Comparison of ENCODE assay signal across 8 mouse cellular contexts in the genomic region with DNA sequence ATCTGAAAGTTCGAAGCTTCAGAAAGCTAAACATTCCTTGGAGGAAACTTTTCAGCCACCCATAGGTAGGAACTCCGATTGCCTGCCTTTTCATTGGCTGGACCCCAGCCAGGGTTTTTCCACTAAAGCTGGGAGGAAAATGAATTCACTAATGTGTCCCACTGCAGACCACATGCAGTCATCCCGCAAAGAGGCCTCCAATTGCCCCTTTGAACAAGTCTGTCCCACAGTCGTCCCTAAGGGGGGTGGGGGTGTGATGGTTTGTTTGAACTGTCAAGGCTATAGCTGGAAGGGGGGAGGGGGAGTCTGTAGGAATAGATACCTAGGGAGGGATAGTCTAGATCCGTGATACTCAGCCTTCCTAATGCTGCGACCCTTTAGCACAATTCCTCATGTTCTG. TPM values are rescaled to one million over a fixed set of nuclear protein-coding genes. Genes with fewer than 3 reads are reported as not detected.
DNase-seq lines count a peak whose midpoint lies in the region; ATAC-seq and TF ChIP-seq lines count a peak whose summit lies in the region.

No protein-coding gene starts in this region.

- H3K79me2 ChIP-seq in liver, adult 2 months (ENCODE audit: control insufficient read depth, insufficient read depth, low read length) = peaks cover 2% of the 10 kb centered on the region; the same call in 1 of the 2 replicates

- H3K27me3 ChIP-seq in embryonic facial prominence, embryonic 11.5 days (ENCODE audit: control insufficient read depth, insufficient read depth, low read length) = no peaks in the 10 kb centered on the region
- peaks cover 17% of the 10 kb centered on the region for H3K27me3 ChIP-seq in hindbrain, embryonic 13.5 days
- no peaks in the 10 kb centered on the region for H3K27me3 ChIP-seq in liver, adult 2 months (ENCODE audit: control insufficient read depth, insufficient read depth, low read length)

- no peak for TF ChIP-seq POLR2A in liver, adult 2 months (IDR thresholded peaks at IDR 0.05; ENCODE audit: extremely low read depth, insufficient read depth, low read length)

- H3K9ac ChIP-seq in embryonic facial prominence, embryonic 11.5 days (replicated peaks; ENCODE audit: low read length) = no peak overlapping the region
- H3K9ac ChIP-seq in hindbrain, embryonic 13.5 days = no peak overlapping the region
- 0 out of 2 replicates have a peak overlapping the region, but pooled peaks have one; percentile 43 for H3K9ac ChIP-seq in liver, adult 2 months (ENCODE audit: low read depth, low read length)

- WGBS in embryonic facial prominence, embryonic 11.5 days = 25% methylated on average over 6 of the region's 6 CpGs
- 26% methylated on average over 6 of the region's 6 CpGs for WGBS in hindbrain, embryonic 13.5 days
- WGBS in liver, adult 2 months = 4% methylated on average over 6 of the region's 6 CpGs

- no peak overlapping the region for H3K4me3 ChIP-seq in embryonic facial prominence, embryonic 11.5 days (ENCODE audit: low read depth, low read length)
- H3K4me3 ChIP-seq in hindbrain, embryonic 13.5 days = no peak overlapping the region
- H3K4me3 ChIP-seq in liver, adult 2 months (ENCODE audit: insufficient read depth, low read depth, low read length) = peak overlapping the region; percentile 38; the same call in 1 of the 2 replicates

- H3K36me3 ChIP-seq in embryonic facial prominence, embryonic 11.5 days (replicated peaks; ENCODE audit: control insufficient read depth, insufficient read depth, low read depth, low read length) = no peaks in the 10 kb centered on the region
- no peaks in the 10 kb centered on the region for H3K36me3 ChIP-seq in hindbrain, embryonic 13.5 days
- no peaks in the 10 kb centered on the region for H3K36me3 ChIP-seq in liver, adult 2 months (ENCODE audit: control insufficient read depth, insufficient read depth, low read length)

- H3K4me1 ChIP-seq in embryonic facial prominence, embryonic 11.5 days (ENCODE audit: control insufficient read depth, insufficient read depth, low read length) = no peaks in the 10 kb centered on the region
- 0 out of 2 replicates have a peak, but pooled peaks cover 4% of the 10 kb centered on the region for H3K4me1 ChIP-seq in hindbrain, embryonic 13.5 days (replicated peaks)
- no peaks in the 10 kb centered on the region; the same call in 1 of the 2 replicates for H3K4me1 ChIP-seq in liver, adult 2 months (ENCODE audit: control insufficient read depth, insufficient read depth, low read length)

- no peak overlapping the region for H3K4me2 ChIP-seq in embryonic facial prominence, embryonic 11.5 days (ENCODE audit: low read depth, low read length)
- H3K4me2 ChIP-seq in hindbrain, embryonic 13.5 days = peak overlapping the region; percentile 51; the same call in 1 of the 2 replicates

- DNase-seq in adrenal gland, adult (ENCODE audit: inconsistent age in 2 of 2, low spot score in 1 of 2) = peak; percentile 60 to 81
- DNase-seq in adrenal gland, postnatal 4 days (ENCODE audit: low spot score in 2 of 2) = no peak
- peak; percentile 4 for DNase-seq in 3134 (ENCODE audit: extremely low read depth, insufficient read length, low spot score)
- no peak for DNase-seq in embryonic facial prominence, embryonic 11.5 days (ENCODE audit: low spot score)
- DNase-seq in liver, adult 2 months (ENCODE audit: extremely low read depth, low read depth, low spot score) = peak; percentile 4
- DNase-seq in thymus, postnatal 0 days (ENCODE audit: low spot score) = no peak

- no peak overlapping the region for H3K27ac ChIP-seq in embryonic facial prominence, embryonic 11.5 days (replicated peaks; ENCODE audit: low read depth, low read length)
- H3K27ac ChIP-seq in hindbrain, embryonic 13.5 days = no peak overlapping the region
- H3K27ac ChIP-seq in liver, adult 2 months (replicated peaks; ENCODE audit: insufficient read depth, low read depth, low read length) = no peak overlapping the region

- H3K9me3 ChIP-seq in embryonic facial prominence, embryonic 11.5 days (replicated peaks; ENCODE audit: control insufficient read depth, low read length) = no peaks in the 10 kb centered on the region
- no peaks in the 10 kb centered on the region for H3K9me3 ChIP-seq in hindbrain, embryonic 13.5 days

- peak; percentile 63; the same call in 1 of the 2 replicates for ATAC-seq in embryonic facial prominence, embryonic 11.5 days (replicated peaks; ENCODE audit: insufficient number of reproducible peaks, low FRiP score, low TSS enrichment, low read depth)
- ATAC-seq in hindbrain, embryonic 13.5 days (ENCODE audit: low FRiP score) = no peak
- ATAC-seq in monocyte, adult 5-6 weeks (replicated peaks; ENCODE audit: insufficient number of reproducible peaks, low FRiP score, low TSS enrichment, poor library complexity, severe bottlenecking) = no peak

- TF ChIP-seq CTCF in liver, adult 2 months (IDR thresholded peaks at IDR 0.05; ENCODE audit: low read depth, low read length) = no peak

RNA-seq across cellular contexts. Expression of a gene that starts 1.1 kb away (rescaled TPM):
- 10 to 100 TPM; 28.8 to 35.6 TPM for total RNA-seq in adrenal gland, postnatal 4 days (2021)
- polyA plus RNA-seq in embryonic facial prominence, embryonic 11.5 days (2014; fragmentation: Nextera tagmentation; extraction: Ambion mirVana) = 10.7 and 14.1 TPM in 2 replicates
- 4.7 and 6.0 TPM in 2 replicates for polyA plus RNA-seq in hindbrain, embryonic 13.5 days (2015; fragmentation: Nextera tagmentation; extraction: Ambion mirVana)
- 25.2 and 27.3 TPM in 2 replicates for total RNA-seq in liver, adult 2 months (2014; rRNA removed)
- 9.2 and 10.0 TPM in 2 replicates for polyA plus RNA-seq in liver, adult 2 months (2012; rRNA removed)
- polyA plus RNA-seq in thymus, postnatal 0 days (2015; fragmentation: Nextera tagmentation; extraction: Ambion mirVana) = 17.6 and 18.1 TPM in 2 replicates
- total RNA-seq in monocyte, adult 5-6 weeks (2017) = 18.0 to 30.4 TPM (median 19.6 TPM) in 3 replicates

RNA-seq across cellular contexts. Expression of a gene that starts 19.3 kb away (rescaled TPM):
- 100 to 1,000 TPM; 117 to 155 TPM for total RNA-seq in adrenal gland, postnatal 4 days (2021)
- polyA plus RNA-seq in embryonic facial prominence, embryonic 11.5 days (2014; fragmentation: Nextera tagmentation; extraction: Ambion mirVana) = 13.9 and 15.5 TPM in 2 replicates
- 102 and 106 TPM in 2 replicates for polyA plus RNA-seq in hindbrain, embryonic 13.5 days (2015; fragmentation: Nextera tagmentation; extraction: Ambion mirVana)
- 0.18 and 1.1 TPM in 2 replicates for total RNA-seq in liver, adult 2 months (2014; rRNA removed)
- polyA plus RNA-seq in liver, adult 2 months (2012; rRNA removed) = 0.04 TPM in 2 replicates
- 2.3 and 2.4 TPM in 2 replicates for polyA plus RNA-seq in thymus, postnatal 0 days (2015; fragmentation: Nextera tagmentation; extraction: Ambion mirVana)
- not detected in 3 replicates for total RNA-seq in monocyte, adult 5-6 weeks (2017)

RNA-seq across cellular contexts. Expression of a gene that starts 32.2 kb away (rescaled TPM):
- 10 to 100 TPM in 1 of 2 experiments, 1 to 10 TPM in 1; 9.2 to 10.3 TPM for total RNA-seq in adrenal gland, postnatal 4 days (2021)
- polyA plus RNA-seq in embryonic facial prominence, embryonic 11.5 days (2014; fragmentation: Nextera tagmentation; extraction: Ambion mirVana) = 27.9 and 35.1 TPM in 2 replicates
- 6.7 and 9.3 TPM in 2 replicates for polyA plus RNA-seq in hindbrain, embryonic 13.5 days (2015; fragmentation: Nextera tagmentation; extraction: Ambion mirVana)
- total RNA-seq in liver, adult 2 months (2014; rRNA removed) = 0.18 and 0.47 TPM in 2 replicates
- not detected in 2 replicates for polyA plus RNA-seq in liver, adult 2 months (2012; rRNA removed)
- polyA plus RNA-seq in thymus, postnatal 0 days (2015; fragmentation: Nextera tagmentation; extraction: Ambion mirVana) = 23.7 and 25.8 TPM in 2 replicates
- 2.0 to 3.9 TPM (median 3.9 TPM) in 3 replicates for total RNA-seq in monocyte, adult 5-6 weeks (2017)

RNA-seq across cellular contexts. Expression of a gene that starts 54.0 kb away (rescaled TPM):
- total RNA-seq in adrenal gland, postnatal 4 days (2021) = 1 to 10 TPM in 1 of 2 experiments, under 1 TPM in 1; 0.82 to 1.6 TPM
- 0.08 TPM in 1 of 2 replicates, not detected in the other for polyA plus RNA-seq in embryonic facial prominence, embryonic 11.5 days (2014; fragmentation: Nextera tagmentation; extraction: Ambion mirVana)
- polyA plus RNA-seq in hindbrain, embryonic 13.5 days (2015; fragmentation: Nextera tagmentation; extraction: Ambion mirVana) = 0.16 and 0.21 TPM in 2 replicates
- total RNA-seq in liver, adult 2 months (2014; rRNA removed) = not detected in 2 replicates
- not detected in 2 replicates for polyA plus RNA-seq in liver, adult 2 months (2012; rRNA removed)
- 0.54 and 0.55 TPM in 2 replicates for polyA plus RNA-seq in thymus, postnatal 0 days (2015; fragmentation: Nextera tagmentation; extraction: Ambion mirVana)
- total RNA-seq in monocyte, adult 5-6 weeks (2017) = 0.29 to 0.85 TPM in 2 of 3 replicates, not detected in the other

Comparison
In these comparisons a context has a peak if more than half of its experiments do, and no peak if none do; other contexts are left out.
1. DNase-seq: peak in adrenal gland, adult (2 of 2), 3134 (single experiment) and liver, adult 2 months (single experiment); none in adrenal gland, postnatal 4 days (0 of 2), embryonic facial prominence, embryonic 11.5 days (single experiment) and thymus, postnatal 0 days (single experiment).